Mouse (Mus musculus) gastrocnemius, postnatal 36 days (tissue): ENCODE data around the gene Gm10642. TPM values are rescaled to one million over a fixed set of nuclear protein-coding genes. Genes with fewer than 3 reads are reported as not detected.

ENCODE experiments used
- DNase-seq, 2 experiments: peaks; one replicate each; pipeline ENCODE4 v3.0.0; 2022
- intact Hi-C: fragments of 180-260 bp; cut with DNase I; formaldehyde crosslinking; loops from one replicate; pipeline ENCODE4 v1.15.1; 2025
- total RNA-seq, 2 experiments: library from RNA; stranded (reverse); gene quantifications; 2 replicates each; pipeline ENCODE4 v1.2.3; 2021

The Gm10642 gene
- total RNA-seq, 2 experiments from 2014 or later = 0.15 TPM; not detected in 1

DNA sequence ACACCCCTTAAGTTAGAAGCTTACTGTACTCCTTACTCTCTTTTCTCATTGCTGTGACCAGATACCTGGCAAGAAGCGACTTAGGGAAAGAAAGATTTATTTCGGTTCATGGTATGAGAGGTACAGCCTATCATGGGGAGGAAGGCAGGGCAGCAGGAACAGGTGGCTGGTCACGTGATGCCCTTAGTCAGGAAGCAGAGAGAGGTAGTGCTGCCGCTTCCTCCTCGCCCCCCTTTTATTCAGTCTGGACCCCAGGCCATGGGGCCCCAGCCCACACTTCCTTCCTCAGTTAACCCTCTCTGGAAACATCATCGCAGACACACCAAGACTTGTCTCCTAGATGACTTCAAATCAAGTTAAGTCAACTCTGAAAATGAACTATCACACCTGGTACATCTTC lies 15.2 kb downstream of the Gm10642 start:
- DNase-seq = no peak
- intact Hi-C loops = no loop called here

DNA sequence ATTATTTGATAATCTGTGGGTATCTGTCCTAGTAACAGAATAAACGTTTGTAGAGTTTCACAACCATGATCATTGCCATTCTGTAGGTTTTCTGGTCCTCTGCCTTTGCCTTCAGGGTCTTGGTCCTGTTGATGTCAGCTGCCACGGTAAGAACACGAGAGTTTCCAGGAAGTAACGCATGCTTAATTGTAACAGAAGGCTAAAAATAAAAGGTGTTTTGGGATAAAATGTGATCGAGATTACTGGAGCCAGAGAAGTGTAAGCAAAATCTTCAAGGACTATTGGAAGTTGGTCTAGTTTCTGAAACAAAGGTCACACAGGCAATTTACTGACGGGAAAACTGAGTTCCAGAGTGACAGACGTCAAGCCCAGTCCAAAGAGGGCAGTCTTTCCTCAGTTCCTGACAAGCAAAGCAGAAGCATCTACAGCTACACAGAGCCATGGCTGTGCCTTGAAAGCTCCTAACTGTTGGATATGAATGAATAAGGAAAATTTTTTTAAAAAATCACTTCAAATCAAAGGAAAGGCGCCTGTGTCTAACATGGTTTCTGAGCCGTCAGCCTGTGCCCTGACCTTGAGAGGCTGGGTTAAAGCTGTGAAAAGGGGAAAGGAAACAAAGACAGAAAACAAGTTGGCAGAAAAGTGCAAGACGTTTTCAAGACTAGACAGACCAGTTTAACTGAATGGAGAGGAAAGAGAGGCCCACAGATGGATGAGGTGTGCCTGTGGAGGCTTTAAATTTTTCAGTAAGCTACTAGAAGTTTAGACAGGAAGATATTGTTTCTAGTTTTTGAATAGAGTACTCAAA lies 15.9 kb downstream of the Gm10642 start:
- intact Hi-C loops = no loop called here
- no peak for DNase-seq

DNA sequence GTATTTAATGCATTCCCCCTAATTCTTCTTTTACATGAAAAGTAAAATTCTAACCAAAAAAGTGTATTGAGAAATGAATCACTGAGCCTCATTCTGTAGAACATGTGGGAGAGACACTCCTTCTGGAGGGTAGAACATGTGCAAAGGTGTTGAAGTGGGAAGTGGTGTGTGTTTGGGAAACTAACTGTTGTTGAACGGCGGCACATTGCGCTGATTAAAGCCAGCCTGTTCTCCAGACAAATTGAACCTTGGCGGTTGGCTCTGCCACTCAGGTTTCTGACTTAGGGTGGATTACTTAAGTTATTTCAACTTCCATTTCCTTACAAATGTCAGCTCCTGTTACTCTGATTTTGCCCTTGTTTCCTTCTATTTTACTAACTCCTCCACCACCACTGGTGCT lies 17.6 kb downstream of the Gm10642 start:
- intact Hi-C loops = no loop called here
- DNase-seq = no peak

DNA sequence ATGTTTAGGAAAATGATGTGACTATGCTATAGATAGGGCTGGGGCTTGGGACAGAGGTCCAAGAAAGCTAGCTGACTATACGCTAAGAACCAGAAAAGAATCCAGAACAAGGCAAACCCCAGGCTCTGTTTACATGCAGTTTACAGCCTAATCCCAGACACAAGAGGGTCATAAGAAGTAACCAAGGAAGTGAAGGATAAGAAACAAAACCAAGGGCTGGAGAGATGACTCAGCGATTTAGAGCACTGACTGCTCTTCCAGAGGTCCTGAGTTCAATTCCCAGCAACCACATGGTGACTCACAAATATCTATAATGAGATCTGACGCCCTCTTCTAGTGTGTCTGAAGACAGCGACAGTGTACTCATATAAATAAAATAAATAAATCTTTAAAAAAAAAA lies 19.1 kb downstream of the Gm10642 start:
- no peak for DNase-seq
- intact Hi-C loops = loop anchor here (5.0 kb wide), 1 partner anchor 257 kb away; no protein-coding TSS in a partner anchor

DNA sequence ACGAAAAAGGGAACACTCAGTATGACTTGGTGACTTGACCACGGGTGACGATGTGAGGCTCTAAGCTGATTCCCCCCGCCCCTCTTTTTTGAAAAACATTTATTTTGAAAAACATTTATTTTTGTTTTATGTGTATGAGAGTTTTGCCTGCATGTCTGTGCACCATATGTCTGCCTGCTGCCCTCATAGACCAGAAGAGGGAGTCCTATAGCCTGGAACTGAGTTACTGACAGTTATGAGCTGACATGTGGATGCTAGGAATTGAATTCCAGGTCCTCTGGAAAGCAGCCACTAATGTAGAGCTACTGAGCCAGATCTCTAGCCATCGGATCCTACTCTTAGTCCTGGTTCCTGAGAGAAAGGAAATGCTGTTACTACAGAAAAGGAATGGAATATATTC lies 19.9 kb downstream of the Gm10642 start:
- DNase-seq = no peak
- intact Hi-C loops = loop anchor here (5.0 kb wide), 1 partner anchor 256 kb away; no protein-coding TSS in a partner anchor

DNA sequence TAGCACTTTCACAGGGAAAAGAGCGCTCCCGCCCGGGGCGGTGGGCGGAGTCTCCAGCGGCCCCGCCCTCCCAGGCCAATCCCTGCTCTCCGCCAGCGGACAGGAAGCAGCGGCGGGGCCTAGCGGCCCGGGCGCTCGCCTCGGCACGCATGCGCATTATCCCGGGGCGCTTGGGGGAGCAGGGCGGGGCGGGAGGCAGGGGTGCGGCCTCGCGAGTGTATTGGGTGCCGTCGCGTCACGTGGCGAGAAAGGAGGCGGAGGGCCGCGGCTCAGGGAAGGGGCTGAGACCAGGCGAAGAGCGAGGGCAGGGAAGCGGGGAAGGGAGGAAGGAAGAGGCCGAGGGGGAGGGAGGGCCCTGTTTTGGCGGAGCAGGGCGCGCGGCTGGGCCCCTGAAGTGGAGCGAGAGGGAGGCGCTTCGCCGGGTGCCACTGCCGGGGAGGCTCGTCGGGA lies 22.7 kb downstream of the Gm10642 start, which contains the start of gene Adam10:
Gene Adam10 (plus strand): TSS at position 316 of the 450 bp plus-strand sequence.
- DNase-seq = peak; percentile 96 to 99
- intact Hi-C loops = loop anchor here (5.0 kb wide), 1 partner anchor 254 kb away; no protein-coding TSS in a partner anchor

DNA sequence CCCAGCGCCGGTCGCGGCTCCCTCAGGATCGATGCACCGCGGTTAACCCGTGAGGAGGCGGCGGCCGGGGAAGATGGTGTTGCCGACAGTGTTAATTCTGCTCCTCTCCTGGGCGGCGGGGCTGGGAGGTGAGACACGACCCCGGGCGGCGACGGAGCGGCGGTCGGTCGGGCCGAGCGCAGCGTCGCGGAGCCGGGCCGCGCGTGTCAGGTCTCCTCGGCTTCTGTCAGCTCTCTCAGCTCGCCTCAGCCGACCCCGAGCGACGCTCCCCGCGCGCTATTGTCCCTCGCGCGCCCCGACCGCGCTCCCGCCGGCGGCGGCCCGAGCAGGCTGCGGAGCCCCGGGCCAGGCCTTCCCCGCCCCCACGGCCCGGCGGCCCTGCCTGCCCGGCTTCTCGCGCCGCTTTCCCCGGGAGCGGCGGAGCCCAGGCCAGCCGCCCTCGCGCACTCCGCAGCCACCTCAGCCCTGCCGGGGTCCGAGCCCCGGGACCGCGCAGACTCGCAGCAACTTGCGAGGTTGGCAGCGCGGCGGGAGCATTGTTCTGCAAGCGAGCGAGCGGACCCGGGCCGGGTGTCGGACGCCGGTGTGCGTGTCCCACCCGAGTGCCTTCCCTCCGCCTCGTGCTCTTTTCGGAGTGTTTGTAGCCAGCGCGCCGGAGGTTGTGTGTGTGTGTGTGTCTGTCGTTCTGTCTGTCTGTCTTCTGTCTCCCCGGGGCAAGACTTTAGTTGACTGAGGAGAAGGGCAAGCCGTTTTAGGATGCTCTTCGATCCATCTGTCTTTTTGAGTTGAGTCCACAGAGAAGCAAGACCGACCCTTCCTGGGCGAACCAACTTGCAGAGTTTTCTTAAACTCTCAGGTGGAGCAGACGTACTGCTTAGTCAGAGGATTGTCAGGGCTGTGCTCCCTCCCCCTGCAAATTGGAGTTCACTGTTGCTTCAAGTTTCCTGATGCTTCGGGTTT lies 23.4 kb downstream of the Gm10642 start:
- peak in 1 of 2 experiments; percentile 50 for DNase-seq
- intact Hi-C loops = loop anchor here (5.0 kb wide), 1 partner anchor 253 kb away; no protein-coding TSS in a partner anchor

DNA sequence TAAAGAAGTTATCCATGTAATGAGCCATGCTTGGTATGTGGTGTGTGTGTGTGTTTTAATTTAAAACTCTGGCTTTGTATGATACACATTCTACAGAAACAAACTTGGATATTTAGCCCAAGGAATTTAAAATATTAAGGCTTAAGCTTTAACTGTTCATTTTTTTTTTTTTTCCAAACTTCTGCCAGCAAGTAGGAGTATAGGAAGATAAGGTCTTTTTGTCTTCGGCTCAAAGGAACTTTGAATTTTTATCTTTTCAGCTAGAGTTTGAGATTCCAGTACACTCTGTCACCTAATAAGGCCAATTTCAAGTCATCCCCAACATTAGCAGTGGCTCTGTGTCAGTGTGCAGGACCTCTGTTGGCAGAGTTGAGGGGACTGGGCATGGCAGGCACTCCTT lies 26.2 kb downstream of the Gm10642 start:
- no peak for DNase-seq
- intact Hi-C loops = no loop called here

DNA sequence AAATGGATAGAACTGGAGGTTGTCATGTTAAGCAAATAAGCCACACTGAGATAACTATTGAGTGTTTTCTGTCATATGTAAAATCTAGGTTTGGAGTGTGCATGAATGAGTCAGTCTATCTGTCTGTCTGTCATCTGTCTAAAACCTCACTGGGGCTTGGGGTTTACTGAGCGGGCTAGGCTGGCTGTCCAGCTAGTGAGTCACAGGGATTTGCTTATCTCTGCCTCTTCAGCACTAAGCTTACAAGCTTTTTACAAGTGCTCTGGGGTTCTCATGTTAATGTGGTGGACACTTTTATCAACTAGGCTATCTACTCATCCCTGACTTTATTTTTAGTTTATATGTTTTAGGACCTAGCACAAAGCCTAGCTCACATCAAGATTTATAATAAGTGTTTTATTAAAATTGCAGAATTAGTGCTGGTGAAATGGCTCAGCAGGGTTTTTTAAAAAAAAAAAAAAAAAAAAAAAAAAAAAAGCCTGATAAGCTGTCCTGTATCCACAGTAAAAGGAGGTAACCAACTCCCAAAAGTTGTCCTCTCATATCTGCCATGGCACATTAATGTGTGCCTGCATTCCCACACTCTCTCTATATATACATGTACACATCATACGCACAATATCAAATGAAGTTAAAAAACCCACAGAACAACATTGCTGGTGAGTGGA lies 32.4 kb downstream of the Gm10642 start:
- intact Hi-C loops = no loop called here
- DNase-seq = no peak

DNA sequence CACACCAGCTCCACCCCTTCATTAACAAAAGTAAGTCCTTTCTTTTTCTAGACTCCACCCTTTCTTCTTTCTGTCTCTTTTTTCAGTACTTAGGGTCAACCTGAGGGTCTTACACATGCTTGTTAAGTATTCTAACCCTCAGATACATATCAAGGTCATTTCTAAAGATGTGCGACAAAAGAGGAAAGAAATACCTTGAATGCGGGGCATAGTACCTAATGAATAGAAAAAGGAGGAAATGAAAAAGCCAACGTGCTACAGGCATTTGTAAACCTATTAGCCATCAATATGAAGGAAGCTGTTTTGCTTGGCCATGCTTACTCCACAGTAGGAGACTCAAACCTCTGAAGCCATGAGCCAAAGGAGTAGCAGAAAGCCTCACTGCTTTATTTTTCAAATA lies 33.9 kb downstream of the Gm10642 start:
- no peak for DNase-seq
- intact Hi-C loops = no loop called here

DNA sequence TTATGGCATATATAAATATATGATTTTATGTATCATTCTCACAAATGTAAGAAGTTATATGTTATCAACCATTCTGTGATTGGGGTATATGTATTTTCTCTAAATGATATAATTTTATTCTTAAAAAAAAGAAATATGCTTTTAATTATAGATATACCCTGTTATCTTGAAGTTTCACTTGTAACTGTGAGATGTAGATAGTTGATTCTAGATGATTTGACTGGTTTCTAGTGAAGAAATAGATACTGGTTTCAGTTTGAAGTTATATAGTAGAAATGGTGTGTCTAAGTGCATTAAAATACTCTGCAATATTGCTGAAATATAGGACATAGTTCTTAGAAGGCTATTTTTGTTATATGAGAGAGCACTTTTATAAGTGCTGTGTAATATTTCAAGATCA lies 34.5 kb downstream of the Gm10642 start:
- DNase-seq = no peak
- intact Hi-C loops = no loop called here

DNA sequence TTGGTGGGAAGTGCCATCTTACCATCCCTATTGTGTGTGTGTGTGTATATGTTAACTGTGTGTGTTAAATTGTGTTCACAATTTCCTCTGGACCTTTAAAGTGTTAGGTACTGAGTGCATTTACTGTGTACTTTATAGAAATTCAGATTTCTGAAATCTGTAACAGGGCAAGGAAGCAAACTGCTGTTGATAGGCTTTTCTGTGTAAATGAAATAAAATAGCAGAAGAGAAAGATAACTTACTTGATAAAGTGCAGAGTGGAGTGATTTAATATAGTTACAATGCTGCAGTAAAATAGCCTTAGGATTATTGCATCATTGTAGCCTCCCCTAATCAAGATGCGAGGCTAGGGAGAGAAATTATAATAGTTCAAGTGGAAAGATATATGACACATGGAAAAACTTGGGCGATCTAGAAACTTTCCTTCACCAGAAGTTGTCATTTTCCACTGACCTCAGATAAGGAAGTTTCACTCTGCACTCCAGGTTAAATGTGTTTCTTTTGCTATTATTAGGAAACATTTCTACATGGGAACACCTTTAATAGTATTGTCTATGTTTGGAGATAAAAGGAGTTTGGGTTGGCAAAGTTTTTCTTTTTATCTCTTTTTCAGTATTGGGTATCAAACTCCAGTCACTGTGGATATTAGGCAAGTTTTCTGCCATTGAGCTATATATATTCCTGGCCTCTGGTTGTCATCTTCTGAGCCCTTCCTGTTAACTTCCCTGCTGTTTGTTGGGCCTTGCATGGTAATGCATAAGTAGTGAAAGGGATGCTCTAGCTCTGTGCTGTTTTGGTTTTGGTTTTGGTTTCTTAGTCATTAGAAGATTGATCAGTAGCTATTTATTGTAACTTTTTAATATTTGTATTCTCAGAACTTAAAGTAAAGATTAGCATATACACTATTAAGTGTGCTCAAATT lies 36.0 kb downstream of the Gm10642 start:
- intact Hi-C loops = no loop called here
- DNase-seq = no peak

DNA sequence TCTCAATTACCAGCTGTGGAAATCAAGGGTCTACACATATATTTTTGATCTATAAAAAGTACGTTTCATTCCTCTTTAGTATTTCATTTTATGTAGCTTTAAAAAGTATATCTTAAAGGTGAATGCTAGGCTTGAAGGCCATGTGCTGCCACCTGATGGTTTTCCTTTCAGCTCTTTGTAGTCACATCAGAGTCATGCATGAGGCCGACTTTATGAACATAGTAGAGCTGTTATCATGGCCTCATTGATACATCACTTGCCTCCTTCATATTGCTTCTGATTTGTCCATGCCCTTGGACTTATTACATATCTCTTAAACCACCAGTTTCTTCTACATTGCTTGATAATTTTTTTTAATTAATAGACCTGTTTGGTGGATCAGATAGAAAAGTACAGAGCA lies 39.7 kb downstream of the Gm10642 start:
- no peak for DNase-seq
- intact Hi-C loops = no loop called here

DNA sequence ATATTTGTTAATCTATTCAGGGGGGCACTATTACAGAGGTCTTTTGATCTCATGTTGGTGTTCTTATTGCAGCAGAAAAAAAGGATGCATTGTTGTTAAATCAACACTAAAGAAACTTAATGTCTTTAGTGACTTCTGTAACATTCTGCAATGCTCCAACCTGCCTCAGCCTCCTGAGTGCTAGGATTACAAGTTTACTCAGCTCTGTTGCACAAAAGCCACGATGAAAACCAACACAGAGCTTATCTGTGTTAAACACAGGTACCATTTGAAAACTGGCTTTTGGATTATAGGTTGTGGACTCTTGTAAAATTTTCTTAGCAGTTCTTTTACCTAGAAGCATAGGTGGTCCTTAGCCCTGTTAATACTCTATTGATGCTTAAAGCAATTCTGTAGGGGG lies 42.0 kb downstream of the Gm10642 start:
- intact Hi-C loops = no loop called here

DNA sequence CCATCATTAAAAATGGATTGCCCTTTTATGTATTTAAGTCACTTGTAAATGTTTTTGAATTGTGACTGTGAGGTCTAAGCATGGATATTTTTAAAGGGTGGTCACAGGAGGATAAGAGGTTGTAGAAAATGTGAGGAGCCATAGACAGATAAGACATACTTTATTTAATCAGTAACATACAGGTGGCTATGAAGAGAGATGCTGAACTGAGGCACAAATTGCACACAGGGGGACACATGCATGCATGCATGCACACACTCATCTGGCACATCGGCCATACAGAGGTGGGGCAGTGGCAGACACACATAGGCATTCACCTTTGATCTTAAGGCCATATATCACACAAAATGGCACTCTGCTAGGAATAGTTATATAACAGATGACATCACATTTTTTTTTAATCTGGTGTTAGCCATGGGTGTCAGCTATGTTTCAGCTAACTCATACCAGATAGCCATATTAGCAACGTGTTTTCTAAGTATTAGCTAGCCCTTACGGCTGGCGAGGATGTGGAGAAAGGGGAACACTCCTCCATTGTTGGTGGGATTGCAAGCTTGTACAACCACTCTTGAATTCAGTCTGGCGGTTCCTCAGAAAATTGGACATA lies 47.6 kb downstream of the Gm10642 start:
- no peak for DNase-seq
- intact Hi-C loops = no loop called here

More for the DNA sequence above, 42.0 kb downstream of the Gm10642 start:
- DNase-seq = no peak

DNA sequence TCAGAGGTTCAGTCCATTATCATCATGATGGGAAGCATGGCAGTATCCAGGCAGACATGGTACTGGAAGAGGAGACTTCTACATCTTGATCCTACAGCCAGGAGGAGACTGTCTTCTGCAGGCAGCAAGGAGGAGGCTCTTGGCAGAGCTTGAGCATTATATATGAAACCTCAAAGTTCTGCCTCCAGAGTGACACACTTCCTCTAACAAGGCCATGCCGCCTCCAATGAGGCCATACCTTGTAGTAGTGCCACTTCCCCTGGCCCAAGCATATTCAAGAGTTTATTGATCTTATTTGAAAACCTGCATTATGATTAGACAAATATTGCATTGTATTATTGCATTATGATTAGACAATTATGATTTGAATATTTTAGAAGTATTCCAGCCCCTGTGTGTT lies 50.4 kb downstream of the Gm10642 start:
- DNase-seq = no peak
- intact Hi-C loops = no loop called here
